Mouse (Mus musculus): ENCODE measurements at regions not wholly inside any gene's neighbourhood (a gene's known extent, or its start where the extent isn't known, plus 50 kb on each side); places are given as distances from the start of the nearest gene placed in this dataset.

DNA sequence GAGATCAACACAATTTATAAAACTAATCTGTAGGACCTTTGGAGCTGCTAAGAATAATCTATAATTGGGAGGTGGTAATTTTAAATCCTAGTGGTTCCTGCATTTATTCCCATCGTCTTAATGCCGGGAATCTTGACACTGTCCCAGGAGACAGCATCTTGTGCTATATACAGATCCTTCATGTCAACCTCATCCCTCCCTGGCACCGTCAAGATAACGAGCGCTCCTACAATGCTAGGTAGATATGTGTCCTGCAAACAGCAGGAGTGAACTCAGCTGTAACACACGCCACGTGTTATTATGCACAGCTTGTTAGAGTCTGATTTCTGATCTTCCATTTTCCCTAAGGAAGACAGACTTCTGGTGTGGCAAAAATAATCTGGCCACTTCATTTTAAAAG lies 237.0 kb upstream of the Cnr1 start:
- no peak for DNase-seq (ENCODE audit: low spot score)

- no peak for DNase-seq (ENCODE audit: low spot score)
Observed at GRCm38 (mm10) chr4:33693441-33693840, 231.0 kb upstream of the Cnr1 start.

GRCm38 (mm10) chr4:33696969-33697368 lies 227.4 kb upstream of the Cnr1 start:
- no peak for DNase-seq (ENCODE audit: low spot score)

- no peak for DNase-seq (ENCODE audit: low spot score)
Observed at GRCm38 (mm10) chr4:33702028-33702666, 222.2 kb upstream of the Cnr1 start.

- no peak for DNase-seq (ENCODE audit: low spot score)
Observed at GRCm38 (mm10) chr4:33705722-33706121, 218.7 kb upstream of the Cnr1 start.

DNA sequence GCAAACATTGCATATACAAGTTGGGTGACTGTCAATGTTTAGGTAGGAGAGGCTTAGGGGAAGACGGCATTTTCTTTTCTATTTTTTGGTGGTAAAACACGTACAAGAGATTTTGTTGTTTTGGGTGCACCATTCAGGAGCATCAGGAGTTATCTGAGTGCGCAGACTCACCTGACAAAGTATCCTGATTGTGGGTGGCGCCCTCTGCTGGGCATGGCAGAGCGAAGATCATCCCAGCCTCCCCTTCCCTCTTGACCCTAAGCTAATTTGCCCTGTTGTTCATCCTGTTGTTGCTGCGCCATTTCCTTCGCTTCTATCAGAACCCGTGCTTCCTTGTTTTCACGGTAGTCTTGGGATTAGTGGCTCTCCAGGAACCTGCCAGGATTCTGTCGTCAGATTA lies 217.6 kb upstream of the Cnr1 start:
- no peak for DNase-seq (ENCODE audit: low spot score)

DNA sequence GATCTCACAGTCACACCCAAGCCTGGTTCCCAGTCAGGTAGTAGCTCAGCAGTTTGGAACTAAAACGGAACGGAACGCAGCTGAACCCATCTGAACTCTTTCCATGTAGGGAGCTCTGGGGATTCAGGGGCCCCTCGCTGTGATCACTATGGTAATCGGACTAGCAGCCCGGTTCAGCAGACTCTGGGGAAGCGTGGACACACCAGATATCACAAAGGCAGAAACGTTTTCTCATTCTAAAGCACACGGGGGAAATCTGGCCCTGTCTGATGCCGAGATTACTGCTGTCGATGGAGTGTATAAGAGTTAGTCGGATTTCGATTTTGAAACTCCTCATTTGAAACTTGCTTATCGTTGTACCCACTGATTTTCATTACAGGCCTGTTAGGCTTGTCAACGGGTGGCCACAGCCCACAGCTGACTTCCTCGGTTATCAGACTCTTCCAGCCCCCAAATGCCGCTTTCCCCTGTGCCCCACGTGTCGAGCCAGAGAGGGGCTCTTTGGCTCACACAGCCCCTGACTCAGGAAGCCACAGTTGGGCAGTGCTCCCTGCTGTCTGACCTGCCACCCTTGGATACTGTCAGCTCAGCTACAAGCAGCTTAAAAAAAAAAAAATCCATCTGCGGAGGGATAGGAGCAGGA lies 207.8 kb upstream of the Cnr1 start:
- no peak for DNase-seq (ENCODE audit: low spot score)

DNA sequence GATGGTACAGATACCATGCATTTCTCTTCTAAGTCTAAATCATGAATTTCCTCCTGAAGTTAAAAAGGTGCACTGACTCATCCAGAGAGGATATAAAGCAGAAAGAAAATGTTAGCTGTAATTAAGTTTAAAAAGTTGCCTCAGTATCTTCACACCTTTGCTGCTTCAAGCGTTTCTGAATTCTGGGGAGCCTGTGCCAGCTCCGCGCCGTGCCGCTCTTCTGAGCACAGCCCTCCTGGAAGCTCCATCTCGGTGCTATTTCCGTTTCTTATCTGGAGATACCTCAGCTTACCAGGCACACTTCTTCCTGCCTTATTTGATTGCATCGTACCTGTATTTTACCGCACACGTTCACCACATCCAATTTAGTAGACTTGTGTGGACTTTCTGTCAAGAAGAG lies 203.4 kb upstream of the Cnr1 start:
- no peak for DNase-seq (ENCODE audit: low spot score)

DNA sequence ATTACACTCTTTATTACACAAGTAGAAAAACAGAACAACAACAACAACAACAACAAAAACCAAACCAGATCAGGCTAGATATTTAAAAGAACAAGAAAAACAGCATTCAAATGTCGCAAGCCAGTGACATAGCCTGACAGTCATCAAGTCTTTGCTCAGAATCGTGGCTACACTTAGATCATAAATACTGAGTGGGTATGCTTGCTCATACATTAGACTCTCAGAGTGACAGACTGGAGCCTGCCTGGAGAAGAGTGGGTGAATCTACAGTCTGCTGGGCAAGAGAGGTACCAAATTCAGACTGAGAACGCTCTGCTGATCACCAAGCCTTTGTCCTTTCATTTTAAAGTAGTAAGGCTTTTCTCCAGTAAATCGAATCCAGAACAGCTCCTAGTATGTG lies 202.4 kb upstream of the Cnr1 start:
- DNase-seq (ENCODE audit: low spot score): no peak

DNA sequence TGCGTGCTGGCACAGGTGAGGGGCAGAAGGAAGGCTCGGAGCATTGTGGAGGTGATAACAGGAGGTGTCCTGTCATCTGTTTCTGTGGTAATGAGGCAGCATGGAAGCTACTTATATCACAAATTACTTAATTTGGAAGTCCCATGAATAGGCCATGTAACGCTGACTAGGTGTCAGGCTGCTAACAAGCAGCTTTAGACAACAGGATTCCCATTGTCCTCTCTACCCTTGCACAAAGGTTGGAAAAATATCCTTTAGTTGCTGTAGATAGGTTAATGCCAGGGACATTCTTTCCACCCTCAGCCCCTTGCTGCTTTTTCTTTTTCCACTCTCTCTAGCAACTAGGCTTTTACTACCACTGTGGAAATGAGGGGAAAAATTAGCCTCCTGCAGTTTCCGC lies 192.6 kb upstream of the Cnr1 start:
- DNase-seq (ENCODE audit: low spot score): no peak

- DNase-seq (ENCODE audit: low spot score): no peak
Observed at GRCm38 (mm10) chr4:33734923-33735322, 189.5 kb upstream of the Cnr1 start.

- no peak for DNase-seq (ENCODE audit: low spot score)
Observed at GRCm38 (mm10) chr4:33735442-33735966, 188.9 kb upstream of the Cnr1 start.

- no peak for DNase-seq (ENCODE audit: low spot score)
Observed at GRCm38 (mm10) chr4:33736061-33736701, 188.2 kb upstream of the Cnr1 start.

DNA sequence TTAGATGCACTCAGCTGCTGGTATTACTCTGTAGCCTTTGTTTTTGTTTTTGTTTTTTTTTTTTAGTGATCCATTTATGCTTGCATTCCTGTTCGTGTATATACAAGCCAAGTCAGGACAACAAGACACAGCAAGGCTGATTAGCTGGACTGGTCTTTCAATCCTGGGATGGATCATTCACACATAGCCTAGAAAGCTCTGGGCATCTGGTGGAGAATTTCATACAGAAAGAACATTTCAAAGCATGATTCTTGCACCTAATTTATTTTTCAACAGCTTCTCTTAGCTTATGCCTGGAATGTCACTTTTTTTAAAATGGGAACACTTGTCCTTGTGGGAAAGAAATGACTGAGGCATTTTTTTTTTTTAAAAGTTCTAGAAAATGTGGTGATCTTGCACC lies 187.1 kb upstream of the Cnr1 start:
- no peak for DNase-seq (ENCODE audit: low spot score)

- DNase-seq (ENCODE audit: low spot score): no peak
Observed at GRCm38 (mm10) chr4:33737859-33738417, 186.5 kb upstream of the Cnr1 start.

DNA sequence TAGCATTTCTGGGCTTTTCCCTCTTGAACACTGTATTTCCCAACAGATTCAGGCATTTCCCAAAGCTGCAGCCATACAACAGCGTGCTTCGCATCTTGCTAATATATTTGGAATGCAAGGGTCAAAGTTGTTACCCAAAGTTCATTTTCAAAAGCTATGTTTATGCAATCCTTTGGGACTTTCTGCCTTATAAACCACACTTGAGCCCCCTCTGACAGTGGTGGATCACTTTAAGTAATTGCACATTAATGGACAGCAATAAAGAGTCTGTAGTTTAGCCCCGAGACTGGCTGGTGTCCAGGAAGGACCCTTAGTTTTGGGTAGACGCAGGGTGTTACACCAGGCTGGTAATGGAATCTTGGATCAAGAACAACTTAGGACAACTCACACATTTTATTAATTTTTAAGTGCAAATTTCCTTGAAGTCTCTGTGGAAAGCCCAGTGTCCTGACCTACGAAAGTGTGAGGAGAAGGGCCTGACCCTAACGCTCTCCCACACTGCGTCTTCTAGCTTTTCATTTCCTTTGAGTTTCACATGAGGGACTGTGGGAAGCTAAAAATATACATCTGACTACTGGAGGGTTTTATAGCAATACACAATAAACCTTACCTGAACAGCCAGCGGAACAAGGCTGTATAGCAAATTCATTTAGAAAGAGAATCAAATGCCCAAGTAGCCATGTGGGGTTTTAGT lies 185.0 kb upstream of the Cnr1 start:
- no peak for DNase-seq (ENCODE audit: low spot score)

- DNase-seq (ENCODE audit: low spot score): no peak
Observed at GRCm38 (mm10) chr4:33740982-33741381, 183.4 kb upstream of the Cnr1 start.

DNA sequence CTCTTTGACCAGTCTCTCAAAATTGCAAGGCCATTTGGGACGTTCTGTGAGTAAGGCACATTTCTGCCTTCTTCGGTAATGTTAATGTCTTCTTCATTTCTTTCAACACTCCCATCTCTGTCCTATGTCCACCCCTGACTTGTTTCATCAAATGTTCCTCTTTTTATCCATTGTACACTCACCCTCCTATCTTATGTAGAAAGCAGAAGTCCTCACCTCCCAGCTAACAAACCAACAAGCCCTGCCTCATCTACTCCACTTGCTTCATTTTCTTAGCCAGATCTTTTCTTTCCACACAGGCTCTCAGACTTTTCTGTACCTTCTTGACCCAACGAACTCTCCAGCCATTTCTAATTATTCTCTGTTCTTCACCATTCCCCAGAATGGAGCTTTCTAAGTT lies 179.2 kb upstream of the Cnr1 start:
- DNase-seq (ENCODE audit: low spot score): no peak

GRCm38 (mm10) chr4:33747316-33747895 lies 177.0 kb upstream of the Cnr1 start:
- DNase-seq (ENCODE audit: low spot score): no peak

DNA sequence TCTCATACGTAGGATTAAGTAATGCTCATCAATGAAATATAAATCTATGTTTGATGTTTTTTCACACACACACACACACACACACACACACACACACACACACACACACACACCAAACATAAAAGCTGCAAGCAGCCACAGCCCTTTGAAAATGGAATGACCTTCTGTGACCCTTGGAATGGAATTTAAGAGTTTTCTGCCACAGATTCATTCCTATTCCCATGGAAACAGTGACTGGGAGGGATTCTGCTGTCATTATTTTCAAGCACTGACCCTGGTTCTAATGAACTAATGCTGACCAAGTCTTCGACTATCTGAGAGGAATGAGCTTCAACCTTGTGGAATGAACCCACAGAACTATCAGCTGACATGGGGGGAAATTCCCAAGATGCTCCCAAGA lies 156.7 kb upstream of the Cnr1 start:
- no peak for DNase-seq (ENCODE audit: low spot score)

DNA sequence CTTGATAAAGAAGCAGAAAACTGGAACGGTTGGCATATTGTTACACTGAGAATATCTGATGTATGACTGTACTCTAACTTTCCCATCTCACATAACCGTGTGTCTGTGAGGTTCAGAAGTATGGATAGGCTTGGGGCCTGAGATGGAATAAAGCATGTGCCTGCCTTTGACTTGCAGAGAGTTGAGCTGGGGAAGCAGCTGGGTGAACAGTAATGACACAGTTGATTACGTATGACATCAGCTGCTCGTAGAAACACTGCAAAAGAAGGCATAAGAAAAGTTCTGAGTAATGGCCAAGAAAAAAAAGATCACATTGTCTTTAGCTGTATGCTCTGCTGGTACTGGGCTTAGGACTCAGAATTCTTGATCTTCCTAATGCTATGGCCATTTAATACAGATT lies 138.4 kb upstream of the Cnr1 start:
- no peak for DNase-seq (ENCODE audit: low spot score)

DNA sequence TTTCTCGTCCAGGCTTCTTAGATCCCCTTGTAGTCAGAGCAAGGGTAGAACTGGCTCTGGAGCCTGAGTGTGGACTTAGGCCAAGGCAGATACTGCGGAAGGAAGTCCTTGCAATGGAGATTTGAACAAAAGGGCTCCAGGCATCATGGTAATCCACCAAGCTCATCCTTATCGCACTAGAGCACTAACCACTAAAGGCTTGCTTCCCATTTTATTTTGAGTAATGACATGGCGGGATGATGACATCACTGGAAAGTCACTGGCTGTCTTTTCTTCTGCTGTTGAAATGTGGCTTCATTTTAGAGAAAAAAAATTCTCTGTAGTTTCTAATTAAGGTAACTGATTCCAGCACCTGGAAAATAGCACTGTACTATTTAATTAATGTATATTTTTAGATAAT lies 137.4 kb upstream of the Cnr1 start:
- DNase-seq (ENCODE audit: low spot score): no peak

All from spleen, adult 12 weeks (tissue).